Mouse (Mus musculus): Measurements from ENCODE around the gene Sun1. TPM values are rescaled to one million over a fixed set of nuclear protein-coding genes. Genes with fewer than 3 reads are reported as not detected.

Gene Sun1
- polyA plus RNA-seq, 1 experiment: 65.3 TPM

DNA sequence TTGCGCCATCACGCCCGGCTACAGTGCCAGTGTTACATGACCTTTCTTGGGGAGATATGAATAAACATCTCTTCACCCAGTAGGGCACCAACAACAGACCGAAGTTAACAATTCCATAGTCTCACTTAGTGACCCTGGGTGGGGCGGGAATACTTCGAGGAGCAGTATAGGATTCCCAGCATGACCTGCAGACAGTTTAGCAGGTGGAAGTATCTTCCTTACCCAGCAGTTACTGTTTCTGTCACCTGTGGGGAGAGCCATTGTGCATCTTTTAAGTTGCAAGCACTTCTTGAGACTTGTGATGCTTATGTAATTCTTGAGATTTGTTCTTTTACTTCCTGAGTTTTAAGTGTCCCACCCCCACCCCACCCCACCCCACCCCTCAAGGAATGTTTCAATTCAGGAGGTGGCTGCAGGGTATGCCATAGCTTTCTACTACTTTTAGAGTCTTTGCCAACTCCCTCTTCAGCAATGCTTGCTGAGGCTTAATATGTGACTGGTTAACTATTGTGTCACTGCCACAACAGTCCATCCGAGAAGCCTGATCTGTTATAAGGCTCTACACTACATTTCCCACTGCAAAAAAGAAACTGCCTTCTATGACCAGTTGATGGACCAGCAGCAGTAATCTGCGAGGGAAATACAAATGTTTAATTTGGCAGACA, 58.1 kb downstream of the Sun1 start:
- Histone ChIP-seq H3K4me3 (replicated peaks; ENCODE audit: insufficient read depth, low read depth, low read length) (no peak overlapping the region), H3K27me3 (ENCODE audit: control insufficient read depth, insufficient read depth, low read length) (no peaks in the 10 kb centered on the region), H3K27ac (ENCODE audit: insufficient read depth, low read length) (no peak overlapping the region), H3K4me1 (ENCODE audit: control insufficient read depth, insufficient read depth, low read length) (peaks cover 26% of the 10 kb centered on the region)
- TF ChIP-seq CTCF (IDR thresholded peaks at IDR 0.05; ENCODE audit: borderline replicate concordance, insufficient read depth, low read depth, low read length) (no peak), POLR2A (IDR thresholded peaks at IDR 0.05; ENCODE audit: borderline replicate concordance, insufficient read depth, low read length) (no peak)
- peak in 1 of 2 experiments; percentile 11 for DNase-seq
- 87% methylated on average over 8 of the region's 8 CpGs for WGBS

DNA sequence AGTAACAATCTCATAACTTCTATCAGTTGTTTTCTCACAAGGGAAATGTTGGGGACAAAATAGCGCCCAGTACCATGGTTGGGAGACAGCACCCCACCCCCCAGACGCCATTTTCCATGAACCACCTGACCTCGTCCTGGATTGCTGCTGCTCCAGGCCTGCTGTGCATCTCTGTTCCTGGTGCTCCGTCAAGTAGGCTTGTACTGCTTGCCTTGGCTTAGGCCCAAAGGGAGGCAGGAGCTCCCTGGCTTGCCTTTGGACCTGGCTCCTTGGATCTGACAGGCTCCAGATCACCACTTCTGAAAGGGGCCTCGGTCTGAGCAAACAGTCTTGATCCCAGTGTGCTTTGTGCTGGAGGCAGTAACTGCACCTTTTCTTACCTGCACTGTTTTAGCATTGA, 59.4 kb downstream of the Sun1 start:
- no peak for TF ChIP-seq CTCF (IDR thresholded peaks at IDR 0.05; ENCODE audit: borderline replicate concordance, insufficient read depth, low read depth, low read length)
- no peak for TF ChIP-seq POLR2A (IDR thresholded peaks at IDR 0.05; ENCODE audit: borderline replicate concordance, insufficient read depth, low read length)
- H3K27ac ChIP-seq (ENCODE audit: insufficient read depth, low read length): no peak overlapping the region
- no peaks in the 10 kb centered on the region for H3K27me3 ChIP-seq (ENCODE audit: control insufficient read depth, insufficient read depth, low read length)
- 28% methylated on average over 5 of the region's 5 CpGs for WGBS
- peak; percentile 57 to 73 for DNase-seq
- H3K4me3 ChIP-seq (replicated peaks; ENCODE audit: insufficient read depth, low read depth, low read length): no peak overlapping the region
- H3K4me1 ChIP-seq (ENCODE audit: control insufficient read depth, insufficient read depth, low read length): peaks cover 18% of the 10 kb centered on the region

DNA sequence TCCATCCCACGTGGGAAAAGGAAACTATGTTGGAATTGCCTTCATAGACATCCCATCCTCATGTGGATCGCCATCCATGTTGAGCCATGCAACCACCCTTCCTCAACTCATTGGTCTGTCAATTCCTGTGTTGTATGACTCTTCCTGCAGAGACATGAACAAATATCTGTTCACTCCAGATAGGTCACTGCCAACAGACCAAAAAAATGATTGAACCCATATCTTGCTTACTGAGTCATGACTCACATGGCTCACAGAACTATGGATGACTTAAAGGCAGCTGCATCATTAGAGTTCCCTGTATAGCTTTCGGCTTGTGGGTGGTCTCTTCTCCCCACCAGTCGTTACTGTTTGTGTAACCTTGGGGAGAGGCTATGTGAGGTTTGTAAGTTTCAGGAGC, 61.0 kb downstream of the Sun1 start:
- H3K27ac ChIP-seq (ENCODE audit: insufficient read depth, low read length): no peak overlapping the region

DNA sequence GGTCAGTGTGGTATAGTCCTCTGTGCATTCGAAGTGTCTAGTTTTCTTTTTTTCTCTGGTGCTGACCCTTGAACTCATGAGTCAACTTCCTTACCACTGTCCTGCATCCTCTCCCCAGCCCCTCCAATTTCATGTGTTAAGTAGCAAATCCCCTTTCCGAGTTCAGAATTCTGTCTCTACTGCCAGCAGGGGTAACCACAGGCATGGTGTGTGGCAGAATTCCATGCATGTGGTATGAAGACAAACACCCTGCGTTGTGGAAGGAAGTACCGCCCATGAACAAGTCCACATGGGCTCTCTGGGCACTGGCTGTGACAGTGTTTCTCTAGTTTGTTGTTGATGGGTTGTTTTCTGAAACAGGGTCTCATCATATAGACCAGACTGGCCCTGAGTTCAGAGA, 67.2 kb downstream of the Sun1 start:
- TF ChIP-seq POLR2A (IDR thresholded peaks at IDR 0.05; ENCODE audit: borderline replicate concordance, insufficient read depth, low read length) (no peak), CTCF (IDR thresholded peaks at IDR 0.05; ENCODE audit: borderline replicate concordance, insufficient read depth, low read depth, low read length) (no peak)
- H3K4me3 ChIP-seq (replicated peaks; ENCODE audit: insufficient read depth, low read depth, low read length): no peak overlapping the region
- no peak overlapping the region for H3K27ac ChIP-seq (ENCODE audit: insufficient read depth, low read length)
- DNase-seq: no peak
- no peaks in the 10 kb centered on the region for H3K27me3 ChIP-seq (ENCODE audit: control insufficient read depth, insufficient read depth, low read length)
- 69% methylated on average over 4 of the region's 4 CpGs for WGBS
- peaks cover 14% of the 10 kb centered on the region for H3K4me1 ChIP-seq (ENCODE audit: control insufficient read depth, insufficient read depth, low read length)

More for the DNA sequence above, 61.0 kb downstream of the Sun1 start:
- 91% methylated on average over 4 of the region's 4 CpGs for WGBS
- no peak for DNase-seq
- H3K27me3 ChIP-seq (ENCODE audit: control insufficient read depth, insufficient read depth, low read length): no peaks in the 10 kb centered on the region
- no peak for TF ChIP-seq POLR2A (IDR thresholded peaks at IDR 0.05; ENCODE audit: borderline replicate concordance, insufficient read depth, low read length)
- TF ChIP-seq CTCF (IDR thresholded peaks at IDR 0.05; ENCODE audit: borderline replicate concordance, insufficient read depth, low read depth, low read length): no peak
- peaks cover 10% of the 10 kb centered on the region for H3K4me1 ChIP-seq (ENCODE audit: control insufficient read depth, insufficient read depth, low read length)
- H3K4me3 ChIP-seq (replicated peaks; ENCODE audit: insufficient read depth, low read depth, low read length): no peak overlapping the region

DNA sequence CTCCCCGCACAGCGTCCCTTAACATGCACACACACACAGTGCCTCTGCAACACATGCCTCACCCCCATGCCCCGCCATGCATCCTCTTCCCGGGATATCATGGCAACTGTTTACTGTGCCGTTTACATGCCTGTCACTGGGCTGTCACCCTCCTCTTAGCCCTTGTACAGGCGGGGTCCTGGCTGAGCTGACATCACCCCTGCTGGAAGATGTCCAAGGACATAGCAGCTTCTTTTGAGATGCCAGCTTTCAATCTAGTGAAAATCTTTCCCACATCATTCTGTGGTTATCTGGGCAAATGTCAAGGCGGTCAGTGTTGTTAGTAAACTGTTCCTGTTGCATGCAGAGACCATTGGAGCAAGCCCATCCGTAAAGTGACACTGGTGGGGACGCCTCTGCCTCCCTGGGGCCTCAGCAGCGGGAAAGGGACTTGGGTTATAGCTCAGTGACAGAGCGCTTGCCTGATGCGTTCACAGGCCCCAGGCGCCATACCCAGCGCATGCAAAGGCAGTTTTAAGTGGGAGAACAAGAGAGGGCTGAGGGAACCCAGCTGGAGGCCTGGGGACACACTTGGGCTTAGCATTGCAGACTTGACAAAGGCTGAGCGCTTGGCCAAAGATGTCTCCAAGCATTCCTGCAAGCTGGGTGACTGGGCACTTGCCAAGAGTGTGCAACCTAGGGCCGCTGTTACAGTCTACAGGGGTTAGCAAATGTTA, 70.5 kb downstream of the Sun1 start:
- Histone ChIP-seq H3K4me1 (ENCODE audit: control insufficient read depth, insufficient read depth, low read length) (peaks cover 14% of the 10 kb centered on the region), H3K27ac (ENCODE audit: insufficient read depth, low read length) (no peak overlapping the region), H3K4me3 (replicated peaks; ENCODE audit: insufficient read depth, low read depth, low read length) (no peak overlapping the region), H3K27me3 (ENCODE audit: control insufficient read depth, insufficient read depth, low read length) (no peaks in the 10 kb centered on the region)
- TF ChIP-seq POLR2A (IDR thresholded peaks at IDR 0.05; ENCODE audit: borderline replicate concordance, insufficient read depth, low read length) (no peak), CTCF (IDR thresholded peaks at IDR 0.05; ENCODE audit: borderline replicate concordance, insufficient read depth, low read depth, low read length) (0 out of 2 replicates have a peak, but pooled peaks have one; percentile 1)
- 30% methylated on average over 16 of the region's 16 CpGs for WGBS
- DNase-seq: no peak

DNA sequence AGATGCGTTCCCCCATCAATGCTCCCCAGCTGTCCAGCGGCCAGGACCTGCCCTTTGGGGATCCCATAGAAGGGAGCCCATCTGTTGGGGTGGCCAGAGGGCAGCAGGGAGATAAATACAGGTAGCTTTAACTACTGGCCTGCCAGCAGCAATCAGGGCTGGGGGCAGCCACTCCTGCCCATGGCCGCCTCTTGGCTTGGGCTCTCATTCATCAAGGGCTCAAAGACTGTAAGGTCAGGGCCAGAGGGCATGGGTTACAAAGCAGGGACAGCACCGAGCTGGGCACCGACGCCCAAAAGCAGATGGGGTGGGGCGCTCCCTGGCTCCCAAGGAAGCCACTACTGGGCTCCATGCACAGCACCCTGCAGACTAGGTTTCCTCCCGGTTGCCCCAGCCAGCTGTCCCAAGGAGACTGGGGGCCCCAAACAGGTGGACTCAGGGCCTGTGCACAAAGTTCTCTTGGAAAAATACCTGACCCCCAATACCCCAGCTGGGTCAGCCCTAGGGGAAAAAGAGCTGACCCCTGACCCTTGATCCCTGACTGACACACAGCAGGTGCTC, 71.6 kb downstream of the Sun1 start:
- WGBS: 51% methylated on average over 8 of the region's 8 CpGs
- peaks cover 14% of the 10 kb centered on the region for H3K4me1 ChIP-seq (ENCODE audit: control insufficient read depth, insufficient read depth, low read length)
- TF ChIP-seq CTCF (IDR thresholded peaks at IDR 0.05; ENCODE audit: borderline replicate concordance, insufficient read depth, low read depth, low read length): no peak
- no peak for TF ChIP-seq POLR2A (IDR thresholded peaks at IDR 0.05; ENCODE audit: borderline replicate concordance, insufficient read depth, low read length)
- no peak overlapping the region for H3K27ac ChIP-seq (ENCODE audit: insufficient read depth, low read length)
- H3K4me3 ChIP-seq (replicated peaks; ENCODE audit: insufficient read depth, low read depth, low read length): no peak overlapping the region
- DNase-seq: no peak
- no peaks in the 10 kb centered on the region for H3K27me3 ChIP-seq (ENCODE audit: control insufficient read depth, insufficient read depth, low read length)

DNA sequence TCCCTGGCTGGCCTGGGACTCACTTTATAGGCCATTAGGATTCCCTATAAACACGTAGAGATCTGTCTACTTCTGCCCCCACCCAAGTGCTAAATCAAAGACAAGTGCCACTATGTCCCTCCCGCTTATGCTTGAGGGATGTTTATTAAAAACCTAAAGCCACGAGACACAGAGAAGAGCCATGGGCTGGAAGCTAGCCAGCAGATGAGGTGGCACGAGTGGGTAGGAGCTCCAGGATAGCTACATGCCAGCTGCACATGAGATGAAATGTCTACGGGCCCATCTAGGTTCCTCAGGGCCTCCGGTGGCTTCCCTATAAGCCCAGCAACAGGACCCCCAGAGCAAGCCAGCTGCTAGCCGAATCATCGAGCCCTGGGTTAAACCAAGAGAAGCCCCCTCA, 76.8 kb downstream of the Sun1 start:
- no peak overlapping the region for H3K27ac ChIP-seq (ENCODE audit: insufficient read depth, low read length)
- 47% methylated on average over 8 of the region's 8 CpGs for WGBS
- no peak overlapping the region for H3K4me3 ChIP-seq (replicated peaks; ENCODE audit: insufficient read depth, low read depth, low read length)
- H3K27me3 ChIP-seq (ENCODE audit: control insufficient read depth, insufficient read depth, low read length): no peaks in the 10 kb centered on the region
- TF ChIP-seq CTCF (IDR thresholded peaks at IDR 0.05; ENCODE audit: borderline replicate concordance, insufficient read depth, low read depth, low read length) (no peak), POLR2A (IDR thresholded peaks at IDR 0.05; ENCODE audit: borderline replicate concordance, insufficient read depth, low read length) (no peak)
- H3K4me1 ChIP-seq (ENCODE audit: control insufficient read depth, insufficient read depth, low read length): peaks cover 2% of the 10 kb centered on the region; the same call in 1 of the 2 replicates
- DNase-seq: no peak

Measured in cerebellum, adult 2 months (tissue).